Mouse (Mus musculus): Measurements from ENCODE around the gene Zfp428. TPM values are rescaled to one million over a fixed set of nuclear protein-coding genes. Genes with fewer than 3 reads are reported as not detected.
"Not testable (repeated sequence)": the region's sequence is repeated elsewhere in the genome, so short reads cannot be mapped to it uniquely, and the experiment has no call there.

Gene Zfp428
- total and polyA plus RNA-seq, 3 experiments = 12.4 to 16.4 TPM; not detected in 1

DNA sequence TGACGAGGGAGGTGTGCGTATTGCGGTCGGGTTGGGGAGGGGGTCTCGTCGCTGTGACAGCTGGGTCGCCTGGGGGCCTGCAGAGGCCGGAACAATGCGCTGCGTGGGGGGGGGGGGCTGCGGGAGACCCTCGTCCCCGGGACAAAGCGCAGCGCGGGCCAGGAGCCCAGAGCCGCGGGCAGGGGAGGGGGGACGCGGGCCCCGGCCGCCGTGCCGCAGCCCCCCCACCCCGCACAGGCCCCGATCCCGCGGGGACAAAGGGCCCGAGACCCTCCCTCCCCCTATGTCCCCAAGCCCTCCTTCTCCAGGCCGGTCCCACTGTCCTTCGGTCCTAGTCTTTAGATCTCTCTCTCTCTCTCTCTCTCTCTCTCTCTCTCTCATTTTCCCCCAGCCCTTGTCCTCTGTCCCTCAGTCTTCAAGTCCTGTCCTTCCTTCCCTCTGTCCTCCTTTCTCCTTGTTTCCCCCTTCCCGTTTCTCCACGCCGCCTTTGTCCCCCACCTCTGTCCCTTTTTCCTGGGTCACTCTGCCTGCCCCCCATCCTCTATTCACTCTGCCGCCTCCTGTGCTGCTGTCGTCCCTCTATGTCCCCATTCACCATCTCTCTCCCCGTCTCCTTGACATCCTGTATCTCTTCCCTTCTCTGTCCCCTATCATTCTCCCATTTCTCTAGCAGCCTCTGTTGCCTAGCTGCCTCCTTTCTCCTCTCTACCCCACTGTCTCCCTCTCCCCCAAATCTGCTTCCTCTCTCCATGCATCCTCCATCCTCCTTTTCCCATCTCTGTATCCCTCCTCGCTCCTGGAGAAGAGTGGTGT is 24.4 kb upstream of the Zfp428 start:
- H3K27ac ChIP-seq (ENCODE audit: control insufficient read depth, low read depth, low read length) = no peak overlapping the region
- no peak for DNase-seq (ENCODE audit: low read depth, low spot score)
- H3K36me3 ChIP-seq (ENCODE audit: control insufficient read depth in 1 of 2, insufficient read depth in 2 of 2, low read length in 2 of 2) = no peaks in the 10 kb centered on the region
- H3K4me1 ChIP-seq (ENCODE audit: control insufficient read depth in 1 of 2, insufficient read depth in 2 of 2, low read length in 2 of 2) = no peaks in the 10 kb centered on the region; a peak in 2 of 4 replicates
- H3K9ac ChIP-seq (ENCODE audit: control insufficient read depth, low read depth, low read length, poor library complexity, severe bottlenecking) = no peak overlapping the region
- no peaks in the 10 kb centered on the region for H3K9me3 ChIP-seq (replicated peaks; ENCODE audit: insufficient read depth, low read length)
- no peak for TF ChIP-seq NRF1 (IDR thresholded peaks at IDR 0.05; ENCODE audit: insufficient read depth, low read depth, low read length, poor library complexity, severe bottlenecking)
- no peak for TF ChIP-seq CHD2 (IDR thresholded peaks at IDR 0.05; ENCODE audit: low read length)
- TF ChIP-seq CHD1 (IDR thresholded peaks at IDR 0.05; ENCODE audit: low read depth, low read length) = no peak
- TF ChIP-seq UBTF (IDR thresholded peaks at IDR 0.05; ENCODE audit: borderline replicate concordance, insufficient read depth, low read depth, low read length) = no peak
- no peak for TF ChIP-seq MYC (IDR thresholded peaks at IDR 0.05; ENCODE audit: low read depth, low read length)
- no peak for TF ChIP-seq MAFK (IDR thresholded peaks at IDR 0.05; ENCODE audit: borderline replicate concordance, low read depth, low read length)
- no peak for TF ChIP-seq ETS1 (IDR thresholded peaks at IDR 0.05; ENCODE audit: low read depth, low read length)
- no peak for TF ChIP-seq E2F4 (IDR thresholded peaks at IDR 0.05; ENCODE audit: borderline replicate concordance, low read depth, low read length)
- TF ChIP-seq ZNF384 (IDR thresholded peaks at IDR 0.05; ENCODE audit: low read depth, low read length) = no peak
- TF ChIP-seq EP300 (IDR thresholded peaks at IDR 0.05; ENCODE audit: low read depth in 1 of 2, low read length in 2 of 2) = no peak
- no peak for TF ChIP-seq MEF2A (IDR thresholded peaks at IDR 0.05; ENCODE audit: extremely low read depth, insufficient replicate concordance, low read depth, low read length, poor library complexity, severe bottlenecking)
- TF ChIP-seq USF2 (IDR thresholded peaks at IDR 0.05; ENCODE audit: borderline replicate concordance in 1 of 2, insufficient read depth in 1 of 2, low read depth in 1 of 2, low read length in 2 of 2) = no peak
- no peak for TF ChIP-seq ZMIZ1 (IDR thresholded peaks at IDR 0.05; ENCODE audit: low read depth, low read length)
- no peak for TF ChIP-seq POLR2A (IDR thresholded peaks at IDR 0.05; ENCODE audit: control insufficient read depth in 1 of 2, insufficient read depth in 1 of 2, low read depth in 1 of 2, low read length in 2 of 2, poor library complexity in 1 of 2)
- TF ChIP-seq USF1 (IDR thresholded peaks at IDR 0.05; ENCODE audit: low read depth, low read length) = no peak
- no peak for TF ChIP-seq RAD21 (IDR thresholded peaks at IDR 0.05; ENCODE audit: low read depth, low read length)
- TF ChIP-seq KAT2A (conservative IDR thresholded peaks at IDR 0.05; ENCODE audit: low read depth, low read length) = no peak
- H3K79me2 ChIP-seq (ENCODE audit: control insufficient read depth, insufficient read depth, low read length, poor library complexity) = no peaks in the 10 kb centered on the region
- no peak overlapping the region; a peak in 1 of 4 replicates for H3K4me3 ChIP-seq (ENCODE audit: control insufficient read depth in 1 of 2, insufficient read depth in 1 of 2, low read depth in 2 of 2, low read length in 2 of 2)
- H3K27me3 ChIP-seq (ENCODE audit: control insufficient read depth in 1 of 2, insufficient read depth in 2 of 2, low read length in 2 of 2) = peaks cover 1 to 2% of the 10 kb centered on the region in 2 experiments; a peak in 2 of 4 replicates

DNA sequence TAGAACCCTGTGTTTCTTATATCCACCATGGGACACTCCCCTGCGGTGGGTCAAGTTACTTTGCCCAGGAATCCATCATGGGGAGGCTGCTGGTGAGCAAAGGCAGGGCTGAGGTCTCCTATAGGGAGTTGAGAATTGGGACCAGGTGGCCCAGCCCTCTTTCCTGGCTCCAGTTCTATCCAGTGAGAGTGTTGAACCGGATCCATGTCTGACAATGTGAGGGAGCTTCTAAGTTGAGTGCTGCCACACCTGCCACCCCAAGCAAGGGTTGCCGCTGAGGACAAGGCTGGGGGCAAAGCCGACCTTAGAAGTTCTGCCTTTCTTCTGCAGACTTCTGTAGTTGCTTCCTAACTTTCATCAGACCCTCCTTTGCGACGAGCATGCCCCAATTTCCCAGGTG is 23.5 kb upstream of the Zfp428 start:
- H3K79me2 ChIP-seq (ENCODE audit: control insufficient read depth, insufficient read depth, low read length, poor library complexity); H3K36me3 ChIP-seq (ENCODE audit: control insufficient read depth in 1 of 2, insufficient read depth in 2 of 2, low read length in 2 of 2); H3K4me3 ChIP-seq (ENCODE audit: control insufficient read depth in 1 of 2, insufficient read depth in 1 of 2, low read depth in 2 of 2, low read length in 2 of 2); H3K4me1 ChIP-seq (ENCODE audit: control insufficient read depth in 1 of 2, insufficient read depth in 2 of 2, low read length in 2 of 2); DNase-seq (ENCODE audit: low read depth, low spot score); H3K9ac ChIP-seq (ENCODE audit: control insufficient read depth, low read depth, low read length, poor library complexity, severe bottlenecking); H3K9me3 ChIP-seq (replicated peaks; ENCODE audit: insufficient read depth, low read length); H3K27ac ChIP-seq (ENCODE audit: control insufficient read depth, low read depth, low read length); H3K27me3 ChIP-seq (ENCODE audit: control insufficient read depth in 1 of 2, insufficient read depth in 2 of 2, low read length in 2 of 2): not testable (repeated sequence)
